Mouse (Mus musculus): ENCODE measurements around the gene Auh. TPM values are rescaled to one million over a fixed set of nuclear protein-coding genes. Genes with fewer than 3 reads are reported as not detected.

Auh gene
- polyA plus RNA-seq, 1 experiment, result 14.9 TPM

DNA sequence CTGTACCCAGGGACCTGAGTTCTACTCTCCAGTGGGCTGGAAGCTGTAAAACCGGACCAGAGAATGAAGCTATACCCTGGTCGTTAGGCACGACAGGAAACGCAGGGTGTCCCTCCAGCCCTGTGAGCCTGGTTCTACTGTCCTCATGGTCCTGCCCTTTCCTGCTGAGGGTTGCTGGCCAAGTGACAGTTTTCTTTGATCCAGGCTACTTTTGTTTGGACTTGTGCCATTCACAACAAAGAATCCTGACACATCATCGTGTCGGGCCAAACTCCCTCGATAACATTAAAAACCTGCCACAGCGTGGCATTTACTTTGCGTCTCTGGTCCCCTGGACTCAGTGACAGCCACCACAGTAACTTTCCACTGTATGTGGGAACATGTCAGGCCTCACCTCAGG lies 107.9 kb downstream of the Auh start:
- H3K27me3 ChIP-seq (ENCODE audit: control insufficient read depth, insufficient read depth, low read length), result no peaks in the 10 kb centered on the region
- H3K4me1 ChIP-seq (ENCODE audit: control insufficient read depth, insufficient read depth, insufficient read length, low read length), result peaks cover 61% of the 10 kb centered on the region
- H3K36me3 ChIP-seq (ENCODE audit: control insufficient read depth, insufficient read depth, low read length), result no peaks in the 10 kb centered on the region
- H3K4me3 ChIP-seq (ENCODE audit: low read depth, low read length), result no peak overlapping the region
- WGBS, result 13% methylated on average over 9 of the region's 9 CpGs
- peak overlapping the region; percentile 26 for H3K27ac ChIP-seq (ENCODE audit: insufficient read depth, low read depth, low read length)
- TF ChIP-seq POLR2A (IDR thresholded peaks at IDR 0.05; ENCODE audit: low read depth, low read length) (no peak), CTCF (IDR thresholded peaks at IDR 0.05; ENCODE audit: extremely low read depth, insufficient read length, insufficient replicate concordance, low read depth, low read length) (no peak)

DNA sequence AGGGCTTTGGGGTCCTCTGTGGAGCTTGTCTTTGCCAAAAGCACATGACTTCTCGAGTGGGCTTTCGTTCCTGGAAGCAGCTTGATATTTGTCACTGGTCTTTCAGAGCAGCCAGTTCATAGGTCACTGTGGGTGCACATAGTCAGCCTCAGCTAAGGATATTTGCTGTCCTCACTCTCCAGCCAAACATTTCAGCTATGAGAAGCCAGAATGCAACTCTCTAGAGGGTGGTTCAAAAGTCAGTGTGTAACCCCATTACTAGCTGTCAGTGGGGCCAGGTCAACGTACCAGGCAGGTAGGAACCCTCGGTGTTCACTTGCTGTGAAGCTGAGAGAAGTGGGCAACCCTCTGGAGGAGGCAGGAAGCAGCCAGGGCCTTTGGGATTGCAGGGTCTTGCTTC lies 109.6 kb downstream of the Auh start:
- TF ChIP-seq POLR2A (IDR thresholded peaks at IDR 0.05; ENCODE audit: low read depth, low read length), result no peak
- no peak for TF ChIP-seq CTCF (IDR thresholded peaks at IDR 0.05; ENCODE audit: extremely low read depth, insufficient read length, insufficient replicate concordance, low read depth, low read length)
- no peak overlapping the region for H3K4me3 ChIP-seq (ENCODE audit: low read depth, low read length)
- no peaks in the 10 kb centered on the region for H3K36me3 ChIP-seq (ENCODE audit: control insufficient read depth, insufficient read depth, low read length)
- H3K27ac ChIP-seq (ENCODE audit: insufficient read depth, low read depth, low read length), result no peak overlapping the region
- H3K4me1 ChIP-seq (ENCODE audit: control insufficient read depth, insufficient read depth, insufficient read length, low read length), result peaks cover 54% of the 10 kb centered on the region
- WGBS, result 75% methylated on average over 4 of the region's 4 CpGs
- H3K27me3 ChIP-seq (ENCODE audit: control insufficient read depth, insufficient read depth, low read length), result no peaks in the 10 kb centered on the region

- TF ChIP-seq CTCF (IDR thresholded peaks at IDR 0.05; ENCODE audit: extremely low read depth, insufficient read length, insufficient replicate concordance, low read depth, low read length), result no peak
- TF ChIP-seq POLR2A (IDR thresholded peaks at IDR 0.05; ENCODE audit: low read depth, low read length), result no peak
Measured at GRCm38 (mm10) chr13:52818760-52819159, 110.7 kb downstream of the Auh start.

GRCm38 (mm10) chr13:52817991-52818491 lies 111.4 kb downstream of the Auh start:
- no peak overlapping the region for H3K4me3 ChIP-seq (ENCODE audit: low read depth, low read length)
- no peaks in the 10 kb centered on the region for H3K36me3 ChIP-seq (ENCODE audit: control insufficient read depth, insufficient read depth, low read length)
- 22% methylated on average over 6 of the region's 6 CpGs for WGBS
- H3K27me3 ChIP-seq (ENCODE audit: control insufficient read depth, insufficient read depth, low read length), result no peaks in the 10 kb centered on the region
- peaks cover 47% of the 10 kb centered on the region for H3K4me1 ChIP-seq (ENCODE audit: control insufficient read depth, insufficient read depth, insufficient read length, low read length)
- no peak overlapping the region for H3K27ac ChIP-seq (ENCODE audit: insufficient read depth, low read depth, low read length)
- no peak for TF ChIP-seq CTCF (IDR thresholded peaks at IDR 0.05; ENCODE audit: extremely low read depth, insufficient read length, insufficient replicate concordance, low read depth, low read length)
- no peak for TF ChIP-seq POLR2A (IDR thresholded peaks at IDR 0.05; ENCODE audit: low read depth, low read length)

More at GRCm38 (mm10) chr13:52818760-52819159, 110.7 kb downstream of the Auh start:
- Histone ChIP-seq H3K4me3 (ENCODE audit: low read depth, low read length) (no peak overlapping the region), H3K27ac (ENCODE audit: insufficient read depth, low read depth, low read length) (peak overlapping the region; percentile 50), H3K36me3 (ENCODE audit: control insufficient read depth, insufficient read depth, low read length) (no peaks in the 10 kb centered on the region), H3K27me3 (ENCODE audit: control insufficient read depth, insufficient read depth, low read length) (no peaks in the 10 kb centered on the region), H3K4me1 (ENCODE audit: control insufficient read depth, insufficient read depth, insufficient read length, low read length) (peaks cover 44% of the 10 kb centered on the region)
- 5% methylated on average over 3 of the region's 3 CpGs for WGBS

DNA sequence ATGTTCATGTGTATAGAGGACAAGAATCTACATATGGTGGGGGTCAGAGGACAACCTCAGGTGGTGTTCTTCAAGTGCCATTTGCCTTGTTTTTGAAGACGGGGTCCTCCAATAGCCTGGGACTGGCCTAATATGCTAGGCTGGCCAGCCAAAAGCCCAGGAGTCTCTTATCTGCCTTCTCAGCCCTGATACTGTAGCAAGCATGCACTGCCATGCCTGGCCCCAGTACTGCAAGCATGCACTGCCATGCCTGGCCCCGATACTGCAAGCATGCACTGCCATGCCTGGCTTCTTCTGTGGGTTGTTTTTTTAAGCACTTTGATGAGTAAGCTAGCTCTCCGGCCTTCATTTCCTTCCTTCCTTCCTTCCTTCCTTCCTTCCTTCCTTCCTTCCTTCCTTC lies 115.7 kb downstream of the Auh start:
- H3K4me3 ChIP-seq (ENCODE audit: low read depth, low read length), result no peak overlapping the region
- 74% methylated on average over 3 of the region's 3 CpGs for WGBS
- no peaks in the 10 kb centered on the region for H3K36me3 ChIP-seq (ENCODE audit: control insufficient read depth, insufficient read depth, low read length)
- no peak overlapping the region for H3K27ac ChIP-seq (ENCODE audit: insufficient read depth, low read depth, low read length)
- H3K27me3 ChIP-seq (ENCODE audit: control insufficient read depth, insufficient read depth, low read length), result no peaks in the 10 kb centered on the region
- peaks cover 21% of the 10 kb centered on the region for H3K4me1 ChIP-seq (ENCODE audit: control insufficient read depth, insufficient read depth, insufficient read length, low read length)
- TF ChIP-seq POLR2A (IDR thresholded peaks at IDR 0.05; ENCODE audit: low read depth, low read length) (no peak), CTCF (IDR thresholded peaks at IDR 0.05; ENCODE audit: extremely low read depth, insufficient read length, insufficient replicate concordance, low read depth, low read length) (no peak)

- Histone ChIP-seq H3K36me3 (ENCODE audit: control insufficient read depth, insufficient read depth, low read length) (no peaks in the 10 kb centered on the region), H3K27me3 (ENCODE audit: control insufficient read depth, insufficient read depth, low read length) (no peaks in the 10 kb centered on the region), H3K4me1 (ENCODE audit: control insufficient read depth, insufficient read depth, insufficient read length, low read length) (peaks cover 19% of the 10 kb centered on the region), H3K27ac (ENCODE audit: insufficient read depth, low read depth, low read length) (no peak overlapping the region), H3K4me3 (ENCODE audit: low read depth, low read length) (no peak overlapping the region)
- TF ChIP-seq POLR2A (IDR thresholded peaks at IDR 0.05; ENCODE audit: low read depth, low read length), result no peak
- no peak for TF ChIP-seq CTCF (IDR thresholded peaks at IDR 0.05; ENCODE audit: extremely low read depth, insufficient read length, insufficient replicate concordance, low read depth, low read length)
- 57% methylated on average over 16 of the region's 16 CpGs for WGBS
Measured at GRCm38 (mm10) chr13:52812549-52813515, 116.6 kb downstream of the Auh start.

GRCm38 (mm10) chr13:52807722-52808121 lies 121.8 kb downstream of the Auh start:
- TF ChIP-seq CTCF (IDR thresholded peaks at IDR 0.05; ENCODE audit: extremely low read depth, insufficient read length, insufficient replicate concordance, low read depth, low read length) (no peak), POLR2A (IDR thresholded peaks at IDR 0.05; ENCODE audit: low read depth, low read length) (no peak)
- H3K27ac ChIP-seq (ENCODE audit: insufficient read depth, low read depth, low read length), result no peak overlapping the region
- peaks cover 10% of the 10 kb centered on the region; the same call in 1 of the 2 replicates for H3K4me1 ChIP-seq (ENCODE audit: control insufficient read depth, insufficient read depth, insufficient read length, low read length)
- H3K36me3 ChIP-seq (ENCODE audit: control insufficient read depth, insufficient read depth, low read length), result no peaks in the 10 kb centered on the region
- no peaks in the 10 kb centered on the region for H3K27me3 ChIP-seq (ENCODE audit: control insufficient read depth, insufficient read depth, low read length)
- 93% methylated on average over 11 of the region's 11 CpGs for WGBS
- H3K4me3 ChIP-seq (ENCODE audit: low read depth, low read length), result no peak overlapping the region

Data from small intestine, adult 2 months (tissue).